Mouse (Mus musculus): ENCODE data around the gene Ppp2r5e. TPM values are rescaled to one million over a fixed set of nuclear protein-coding genes. Genes with fewer than 3 reads are reported as not detected.

Ppp2r5e gene
- polyA plus RNA-seq, 1 experiment from 2014 or later = 12.5 TPM

DNA sequence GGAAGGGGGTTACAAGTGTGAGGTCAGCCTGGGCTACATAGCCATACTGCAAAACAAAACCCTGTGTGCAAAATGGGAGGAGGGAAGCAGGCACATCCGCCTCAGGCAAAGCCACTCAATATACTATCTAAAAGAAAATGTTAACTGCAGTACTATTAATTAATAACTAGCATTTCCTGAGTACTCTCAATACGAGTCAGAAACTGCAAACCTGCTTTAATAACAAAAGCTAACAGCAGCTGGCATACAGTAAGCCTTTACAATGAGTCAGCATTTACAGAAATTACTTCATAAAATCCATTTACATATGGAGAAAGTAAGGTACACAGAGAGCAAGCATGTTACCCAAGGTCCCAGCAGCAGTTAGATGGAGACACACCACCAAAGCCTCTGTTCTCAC is 64.2 kb downstream of the Ppp2r5e start:
- H3K4me1 ChIP-seq = peaks cover 17% of the 10 kb centered on the region
- no peaks in the 10 kb centered on the region for H3K9me3 ChIP-seq
- no peaks in the 10 kb centered on the region for H3K36me3 ChIP-seq
- no peak overlapping the region for H3K4me2 ChIP-seq
- no peaks in the 10 kb centered on the region for H3K27me3 ChIP-seq (replicated peaks)
- H3K27ac ChIP-seq = no peak overlapping the region
- no peak overlapping the region for H3K4me3 ChIP-seq (replicated peaks)
- no peak; the same call in 1 of the 2 replicates for ATAC-seq (ENCODE audit: insufficient read depth, low FRiP score, low read depth)
- WGBS = 54% methylated on average over 2 of the region's 2 CpGs
- no peak overlapping the region for H3K9ac ChIP-seq

DNA sequence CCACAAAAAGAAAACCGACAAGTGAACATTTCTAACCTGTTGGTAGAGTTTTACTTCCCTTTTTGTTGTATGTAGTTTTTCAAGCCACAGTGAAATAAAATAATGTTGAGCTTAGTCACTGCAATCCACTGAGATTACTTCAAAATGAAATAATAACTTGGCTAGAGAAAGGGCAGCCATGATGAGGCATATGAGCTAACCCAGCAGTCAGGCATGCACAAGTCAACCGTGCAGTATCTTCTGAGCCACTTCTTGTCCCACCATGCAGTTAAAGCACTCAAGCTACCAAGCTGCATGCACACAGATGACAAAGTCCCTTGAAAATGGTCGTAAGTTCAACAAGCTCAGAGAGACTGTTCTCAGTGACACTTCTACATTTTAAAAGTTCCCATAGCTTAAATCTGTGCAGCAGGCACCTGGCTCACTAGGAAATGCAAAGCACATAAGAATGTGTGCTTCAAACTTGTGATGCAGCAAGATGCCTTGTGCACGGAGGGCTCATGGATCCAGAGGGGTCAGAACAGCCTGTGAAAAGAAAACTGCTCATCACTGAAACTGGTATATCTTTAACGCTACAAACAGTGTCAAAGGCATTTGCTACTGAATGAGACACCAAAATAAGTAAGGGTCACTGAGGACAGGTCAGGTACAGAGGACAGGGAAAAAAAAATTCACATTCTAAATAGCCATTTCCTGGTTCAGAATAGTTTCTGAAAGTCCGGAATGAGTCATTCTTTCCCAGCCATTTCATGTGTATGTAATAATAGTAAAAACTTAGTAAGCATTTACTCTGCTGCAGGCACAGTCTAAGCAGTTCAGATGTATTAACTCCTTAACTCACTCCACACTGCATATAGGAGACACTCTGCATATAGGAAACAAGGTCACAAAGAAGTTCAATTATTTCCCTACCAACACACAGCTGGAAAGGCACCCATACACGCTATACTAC is 66.9 kb downstream of the Ppp2r5e start:
- peaks cover 12% of the 10 kb centered on the region for H3K4me1 ChIP-seq
- H3K9ac ChIP-seq = no peak overlapping the region
- H3K4me2 ChIP-seq = no peak overlapping the region
- H3K27me3 ChIP-seq (replicated peaks) = no peaks in the 10 kb centered on the region
- H3K27ac ChIP-seq = peak overlapping the region; percentile 69
- H3K36me3 ChIP-seq = no peaks in the 10 kb centered on the region
- no peak overlapping the region for H3K4me3 ChIP-seq (replicated peaks)
- H3K9me3 ChIP-seq = no peaks in the 10 kb centered on the region
- 62% methylated on average over 7 of the region's 7 CpGs for WGBS
- peak; percentile 65; the same call in 1 of the 2 replicates for ATAC-seq (ENCODE audit: insufficient read depth, low FRiP score, low read depth)

GRCm38 (mm10) chr12:75528300-75528699 is 67.7 kb downstream of the Ppp2r5e start:
- Histone ChIP-seq H3K27me3 (replicated peaks) (no peaks in the 10 kb centered on the region), H3K9ac (no peak overlapping the region), H3K4me1 (peaks cover 12% of the 10 kb centered on the region), H3K27ac (no peak overlapping the region), H3K9me3 (no peaks in the 10 kb centered on the region), H3K36me3 (no peaks in the 10 kb centered on the region), H3K4me2 (no peak overlapping the region), H3K4me3 (replicated peaks) (no peak overlapping the region)
- no peak for ATAC-seq (ENCODE audit: insufficient read depth, low FRiP score, low read depth)
- 78% methylated on average over 1 of the region's 1 CpGs for WGBS

DNA sequence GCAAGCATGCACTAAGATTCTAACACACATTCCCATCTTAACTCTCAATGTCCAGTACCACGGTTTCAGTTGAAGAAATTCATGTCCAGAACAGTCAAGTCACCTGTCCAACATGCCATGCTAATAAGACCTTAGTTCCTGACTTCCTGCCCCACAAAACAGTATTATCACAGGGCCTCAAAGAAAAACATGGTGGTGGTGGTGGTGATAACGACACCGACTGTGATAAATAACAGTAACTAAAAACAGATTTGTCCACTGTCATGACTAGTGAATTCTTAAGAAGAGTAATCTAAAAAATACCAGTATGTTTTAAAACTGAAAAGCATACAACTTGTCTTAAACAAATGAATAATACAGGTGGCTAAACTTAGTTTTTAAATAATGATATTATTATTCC is 71.8 kb downstream of the Ppp2r5e start:
- H3K4me2 ChIP-seq = no peak overlapping the region
- no peak overlapping the region for H3K9ac ChIP-seq
- peaks cover 12% of the 10 kb centered on the region; the same call in 1 of the 2 replicates for H3K4me1 ChIP-seq
- WGBS = 73% methylated on average over 3 of the region's 3 CpGs
- ATAC-seq (ENCODE audit: insufficient read depth, low FRiP score, low read depth) = no peak
- H3K9me3 ChIP-seq = no peaks in the 10 kb centered on the region
- H3K4me3 ChIP-seq (replicated peaks) = no peak overlapping the region
- H3K27me3 ChIP-seq (replicated peaks) = no peaks in the 10 kb centered on the region
- no peaks in the 10 kb centered on the region for H3K36me3 ChIP-seq
- H3K27ac ChIP-seq = no peak overlapping the region

GRCm38 (mm10) chr12:75522931-75523330 is 73.1 kb downstream of the Ppp2r5e start:
- no peak overlapping the region for H3K4me3 ChIP-seq (replicated peaks)
- no peaks in the 10 kb centered on the region for H3K27me3 ChIP-seq (replicated peaks)
- no peak for ATAC-seq (ENCODE audit: insufficient read depth, low FRiP score, low read depth)
- WGBS = 80% methylated on average over 2 of the region's 2 CpGs
- no peaks in the 10 kb centered on the region for H3K36me3 ChIP-seq
- no peaks in the 10 kb centered on the region for H3K9me3 ChIP-seq
- no peak overlapping the region for H3K4me2 ChIP-seq
- H3K4me1 ChIP-seq = peaks cover 7% of the 10 kb centered on the region; the same call in 1 of the 2 replicates
- H3K9ac ChIP-seq = no peak overlapping the region
- no peak overlapping the region for H3K27ac ChIP-seq

DNA sequence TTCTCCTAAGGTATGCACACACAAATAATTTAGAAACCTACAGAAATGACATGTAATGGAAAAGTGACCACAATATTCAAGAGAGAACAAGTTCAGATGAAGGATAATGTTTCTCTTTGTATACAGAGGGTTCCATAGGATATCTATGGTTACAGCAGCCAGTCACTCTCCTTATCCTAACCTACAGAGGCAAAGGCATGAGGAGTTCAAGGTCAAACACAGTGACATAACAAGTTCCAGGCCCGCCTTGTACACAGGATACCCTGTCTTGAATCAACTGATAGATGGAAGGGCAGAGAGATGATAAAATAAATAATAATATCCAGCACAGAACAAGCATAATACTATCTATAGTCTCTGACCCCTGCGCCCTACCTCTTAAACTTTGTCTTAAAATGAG is 73.7 kb downstream of the Ppp2r5e start:
- Histone ChIP-seq H3K27ac (no peak overlapping the region), H3K27me3 (replicated peaks) (no peaks in the 10 kb centered on the region), H3K4me2 (no peak overlapping the region), H3K36me3 (no peaks in the 10 kb centered on the region), H3K4me3 (replicated peaks) (no peak overlapping the region), H3K9me3 (no peaks in the 10 kb centered on the region), H3K4me1 (peaks cover 7% of the 10 kb centered on the region; the same call in 1 of the 2 replicates), H3K9ac (no peak overlapping the region)
- no peak for ATAC-seq (ENCODE audit: insufficient read depth, low FRiP score, low read depth)
- 83% methylated on average over 2 of the region's 2 CpGs for WGBS

DNA sequence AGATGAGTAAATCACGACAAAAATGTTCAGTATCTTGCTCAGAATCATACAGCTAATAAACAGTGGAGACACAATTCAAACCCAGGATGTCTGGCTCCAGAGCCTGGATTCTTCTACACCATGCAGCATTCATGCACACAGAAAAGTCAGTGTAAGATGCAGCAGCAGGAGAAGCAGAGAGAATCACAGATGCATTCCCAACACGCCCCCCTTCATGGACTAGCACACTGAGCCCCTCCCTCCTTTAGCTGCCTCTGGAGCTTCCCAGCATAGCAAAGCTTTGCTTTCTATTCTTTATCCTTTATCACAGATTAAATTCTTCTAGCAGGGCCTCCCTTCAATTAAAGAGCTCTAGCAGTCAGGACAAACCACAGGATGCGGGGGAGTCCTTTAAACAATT is 75.7 kb downstream of the Ppp2r5e start:
- H3K27ac ChIP-seq = no peak overlapping the region
- no peak overlapping the region for H3K9ac ChIP-seq
- no peak overlapping the region for H3K4me3 ChIP-seq (replicated peaks)
- 58% methylated on average over 3 of the region's 3 CpGs for WGBS
- no peaks in the 10 kb centered on the region for H3K9me3 ChIP-seq
- peaks cover 7% of the 10 kb centered on the region; the same call in 1 of the 2 replicates for H3K4me1 ChIP-seq
- H3K36me3 ChIP-seq = peaks cover 1% of the 10 kb centered on the region; the same call in 1 of the 2 replicates
- ATAC-seq (ENCODE audit: insufficient read depth, low FRiP score, low read depth) = no peak
- H3K4me2 ChIP-seq = no peak overlapping the region
- H3K27me3 ChIP-seq (replicated peaks) = no peaks in the 10 kb centered on the region

- Histone ChIP-seq H3K36me3 (peaks cover 5% of the 10 kb centered on the region; the same call in 1 of the 2 replicates), H3K9ac (no peak overlapping the region), H3K4me3 (replicated peaks) (no peak overlapping the region), H3K9me3 (no peaks in the 10 kb centered on the region), H3K27me3 (replicated peaks) (no peaks in the 10 kb centered on the region), H3K27ac (no peak overlapping the region), H3K4me1 (peaks cover 7% of the 10 kb centered on the region; the same call in 1 of the 2 replicates), H3K4me2 (no peak overlapping the region)
- no peak for ATAC-seq (ENCODE audit: insufficient read depth, low FRiP score, low read depth)
- WGBS = 93% methylated on average over 10 of the region's 10 CpGs
Observed at GRCm38 (mm10) chr12:75519181-75519940, 76.7 kb downstream of the Ppp2r5e start.

- H3K9me3 ChIP-seq = no peaks in the 10 kb centered on the region
- H3K27ac ChIP-seq = no peak overlapping the region
- H3K9ac ChIP-seq = no peak overlapping the region
- H3K4me3 ChIP-seq (replicated peaks) = no peak overlapping the region
- no peak for ATAC-seq (ENCODE audit: insufficient read depth, low FRiP score, low read depth)
- peaks cover 2% of the 10 kb centered on the region; the same call in 1 of the 2 replicates for H3K4me1 ChIP-seq
- no peak overlapping the region for H3K4me2 ChIP-seq
- H3K27me3 ChIP-seq (replicated peaks) = no peaks in the 10 kb centered on the region
- peaks cover 5% of the 10 kb centered on the region; the same call in 1 of the 2 replicates for H3K36me3 ChIP-seq
- 44% methylated on average over 10 of the region's 10 CpGs for WGBS
Observed at GRCm38 (mm10) chr12:75515301-75515906, 80.6 kb downstream of the Ppp2r5e start.

DNA sequence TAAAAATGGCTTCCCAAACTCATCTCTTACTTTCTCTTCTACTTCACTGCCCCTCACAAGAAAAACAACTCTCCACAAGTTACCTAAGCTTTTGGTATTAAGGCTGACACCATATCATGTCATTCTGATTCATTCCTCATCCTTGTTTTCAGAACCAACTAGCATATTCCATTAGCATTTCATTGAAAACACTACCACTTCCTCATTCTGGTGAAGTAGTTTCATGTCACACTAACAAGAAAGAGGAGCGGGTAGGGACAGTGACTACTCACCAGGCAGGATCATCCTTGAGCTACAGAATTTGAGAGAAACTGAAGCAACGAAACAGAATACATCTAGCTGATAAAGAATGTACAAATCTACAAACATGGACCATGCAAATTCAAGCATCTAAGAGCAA is 84.5 kb downstream of the Ppp2r5e start:
- 91% methylated on average over 2 of the region's 2 CpGs for WGBS
- H3K27me3 ChIP-seq (replicated peaks) = no peaks in the 10 kb centered on the region
- H3K4me2 ChIP-seq = no peak overlapping the region
- H3K27ac ChIP-seq = no peak overlapping the region
- no peaks in the 10 kb centered on the region for H3K9me3 ChIP-seq
- no peak for ATAC-seq (ENCODE audit: insufficient read depth, low FRiP score, low read depth)
- H3K4me1 ChIP-seq = no peaks in the 10 kb centered on the region
- H3K9ac ChIP-seq = no peak overlapping the region
- no peak overlapping the region for H3K4me3 ChIP-seq (replicated peaks)
- peaks cover 5% of the 10 kb centered on the region; the same call in 1 of the 2 replicates for H3K36me3 ChIP-seq

DNA sequence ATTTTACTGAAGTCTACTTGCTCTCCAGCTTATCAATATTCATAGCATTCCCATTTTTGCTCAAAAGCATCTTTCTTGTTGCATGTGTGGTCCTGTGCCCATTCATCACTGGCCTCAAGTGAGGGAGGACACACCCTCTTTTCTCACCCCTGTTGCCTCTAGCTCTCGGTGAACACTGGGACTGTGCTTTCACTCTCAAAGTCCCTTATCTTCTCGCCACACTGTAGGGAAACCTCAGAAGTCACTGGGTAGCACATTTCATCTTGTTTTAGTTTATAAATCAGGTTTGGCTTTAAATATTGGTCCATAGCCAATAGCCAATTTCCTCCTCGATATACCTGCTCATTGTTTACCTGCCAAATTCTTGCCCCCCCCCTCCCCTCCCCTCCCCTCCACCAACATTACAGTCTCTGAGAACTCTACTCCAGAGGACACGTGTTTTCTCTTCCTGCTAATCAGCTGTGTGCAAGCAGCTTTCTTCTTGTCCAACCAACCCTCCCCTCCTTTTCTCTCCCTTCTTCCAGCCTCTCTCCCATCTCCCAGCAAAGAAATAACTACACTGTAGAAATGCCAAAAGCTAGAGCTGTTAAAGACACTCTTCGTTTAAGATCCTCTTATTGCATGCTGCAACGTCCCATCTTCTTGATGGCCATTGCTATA is 90.9 kb downstream of the Ppp2r5e start:
- no peaks in the 10 kb centered on the region for H3K36me3 ChIP-seq
- WGBS = 55% methylated on average over 6 of the region's 6 CpGs
- no peak overlapping the region for H3K4me3 ChIP-seq (replicated peaks)
- H3K4me1 ChIP-seq = no peaks in the 10 kb centered on the region
- no peak for ATAC-seq (ENCODE audit: insufficient read depth, low FRiP score, low read depth)
- no peaks in the 10 kb centered on the region for H3K27me3 ChIP-seq (replicated peaks)
- no peak overlapping the region for H3K9ac ChIP-seq
- no peak overlapping the region for H3K27ac ChIP-seq
- no peak overlapping the region for H3K4me2 ChIP-seq
- H3K9me3 ChIP-seq = no peaks in the 10 kb centered on the region

All from stomach, embryonic 15.5 days (tissue).